Mouse (Mus musculus): Measurements from ENCODE around the gene Cnn2. TPM values are rescaled to one million over a fixed set of nuclear protein-coding genes. Genes with fewer than 3 reads are reported as not detected.

Cnn2 gene
- polyA plus RNA-seq, 2 experiments, result 15.8 to 33.8 TPM

DNA sequence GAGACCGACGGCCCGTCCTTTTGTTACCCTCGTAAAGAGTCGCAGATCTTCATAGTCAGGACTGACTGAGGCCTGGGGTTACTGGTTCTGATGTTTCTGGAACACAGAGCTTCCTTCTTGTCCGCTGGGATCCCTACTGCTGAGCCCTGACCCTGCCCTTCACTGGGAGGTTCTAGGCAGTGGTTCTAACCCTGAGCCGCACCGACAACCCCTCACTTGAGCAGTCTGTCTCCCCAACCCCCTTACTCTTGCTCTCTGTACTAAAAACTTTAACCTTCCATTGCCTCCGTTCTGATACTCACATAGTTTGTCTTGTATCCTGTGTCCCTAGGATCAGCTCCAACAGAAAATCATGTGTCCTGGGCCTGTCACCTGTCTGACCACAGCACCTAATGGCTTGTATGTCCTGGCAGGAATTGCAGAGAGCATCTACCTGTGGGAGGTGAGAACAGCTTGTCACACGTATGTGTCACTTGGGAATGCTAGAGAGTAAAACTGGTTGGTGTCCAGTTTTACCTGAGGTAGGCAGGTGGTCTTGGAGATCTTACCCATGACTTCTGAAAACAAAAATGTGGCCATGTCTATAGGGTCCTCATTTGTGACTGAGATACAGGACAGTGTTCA is 27.6 kb upstream of the Cnn2 start:
- Histone ChIP-seq H3K9ac (replicated peaks) (peak overlapping the region; percentile 64), H3K4me1 (replicated peaks; ENCODE audit: control insufficient read depth in 2 of 2, insufficient read depth in 2 of 2, low read length in 1 of 2) (peaks cover 0 to 7% of the 10 kb centered on the region in 2 experiments; a peak in 2 of 4 replicates), H3K4me3 (ENCODE audit: insufficient read depth in 1 of 2, low read depth in 2 of 2, low read length in 2 of 2) (peak overlapping the region; percentile 72 to 95), H3K36me3 (replicated peaks; ENCODE audit: control insufficient read depth, insufficient read depth, low read depth) (peaks cover 5% of the 10 kb centered on the region; the same call in 1 of the 2 replicates), H3K9me3 (ENCODE audit: control insufficient read depth, low read length) (no peaks in the 10 kb centered on the region), H3K4me2 (ENCODE audit: low read depth) (peak overlapping the region; percentile 82), H3K27ac (no peak overlapping the region), H3K27me3 (ENCODE audit: control insufficient read depth, insufficient read depth, low read length) (no peaks in the 10 kb centered on the region)
- no peak for DNase-seq (ENCODE audit: low read depth in 3 of 3, low spot score in 3 of 3)
- 6% methylated on average over 10 of the region's 10 CpGs for WGBS (ENCODE audit: insufficient replicate concordance)
- TF ChIP-seq EP300 (IDR thresholded peaks at IDR 0.05; ENCODE audit: low read depth) (no peak), CTCF (IDR thresholded peaks at IDR 0.05; ENCODE audit: low read depth) (no peak)
- ATAC-seq (ENCODE audit: insufficient read depth), result no peak

DNA sequence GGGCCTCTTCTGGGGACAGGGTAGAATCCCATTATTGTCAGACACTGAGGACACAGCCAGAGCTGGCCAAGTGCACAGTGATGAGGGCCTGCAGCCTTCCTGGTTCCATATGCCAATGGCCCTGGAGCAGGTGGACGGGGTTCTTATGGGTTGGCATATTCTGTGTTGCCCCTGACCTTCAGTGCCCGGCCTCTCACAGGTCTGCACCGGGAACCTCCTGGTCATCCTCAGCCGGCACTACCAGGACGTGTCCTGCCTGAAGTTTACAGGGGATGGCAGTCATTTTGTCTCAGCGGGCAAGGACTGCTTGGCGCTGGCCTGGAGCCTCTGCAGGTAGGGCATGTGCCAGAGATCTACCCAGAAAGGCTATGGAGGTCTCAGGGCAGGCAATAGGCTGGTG is 23.7 kb upstream of the Cnn2 start:
- Histone ChIP-seq H3K9ac (replicated peaks) (no peak overlapping the region), H3K36me3 (replicated peaks; ENCODE audit: control insufficient read depth, insufficient read depth, low read depth) (peaks cover 18% of the 10 kb centered on the region), H3K4me2 (ENCODE audit: low read depth) (no peak overlapping the region), H3K4me3 (ENCODE audit: insufficient read depth in 1 of 2, low read depth in 2 of 2, low read length in 2 of 2) (no peak overlapping the region), H3K27me3 (ENCODE audit: control insufficient read depth, insufficient read depth, low read length) (peaks cover 1% of the 10 kb centered on the region), H3K4me1 (replicated peaks; ENCODE audit: control insufficient read depth in 2 of 2, insufficient read depth in 2 of 2, low read length in 1 of 2) (peaks cover 0 to 7% of the 10 kb centered on the region in 2 experiments; a peak in 2 of 4 replicates), H3K27ac (no peak overlapping the region), H3K9me3 (ENCODE audit: control insufficient read depth, low read length) (no peaks in the 10 kb centered on the region)
- no peak for TF ChIP-seq CTCF (IDR thresholded peaks at IDR 0.05; ENCODE audit: low read depth)
- no peak for TF ChIP-seq EP300 (IDR thresholded peaks at IDR 0.05; ENCODE audit: low read depth)
- 81% methylated on average over 7 of the region's 7 CpGs for WGBS (ENCODE audit: insufficient replicate concordance)
- DNase-seq (ENCODE audit: low read depth in 3 of 3, low spot score in 3 of 3) (no peak), ATAC-seq (ENCODE audit: insufficient read depth) (no peak)

DNA sequence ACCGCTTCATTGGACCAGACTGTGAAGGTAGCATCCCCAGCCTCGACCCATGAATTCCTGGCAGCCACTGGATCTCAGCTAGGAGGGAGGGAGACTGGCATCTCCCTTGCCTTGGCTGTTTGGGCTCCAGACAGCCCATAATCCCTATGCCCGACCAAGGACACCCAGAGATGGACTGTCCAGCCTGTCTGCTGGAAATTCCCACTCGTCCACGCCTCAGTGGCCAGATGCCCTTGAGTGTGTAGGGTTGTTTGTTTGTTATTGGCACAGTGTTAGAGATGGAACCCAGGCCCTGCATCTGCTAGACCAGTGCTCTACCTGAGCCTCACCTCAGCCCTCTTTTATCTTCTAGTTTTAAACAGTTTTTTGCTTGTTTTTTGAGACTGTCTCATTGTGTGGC is 23.1 kb upstream of the Cnn2 start:
- 77% methylated on average over 5 of the region's 5 CpGs for WGBS (ENCODE audit: insufficient replicate concordance)
- Histone ChIP-seq H3K9ac (replicated peaks) (no peak overlapping the region), H3K27me3 (ENCODE audit: control insufficient read depth, insufficient read depth, low read length) (peaks cover 5% of the 10 kb centered on the region), H3K4me1 (replicated peaks; ENCODE audit: control insufficient read depth in 2 of 2, insufficient read depth in 2 of 2, low read length in 1 of 2) (peaks cover 0 to 7% of the 10 kb centered on the region in 2 experiments; a peak in 2 of 4 replicates), H3K36me3 (replicated peaks; ENCODE audit: control insufficient read depth, insufficient read depth, low read depth) (peaks cover 18% of the 10 kb centered on the region), H3K27ac (no peak overlapping the region), H3K9me3 (ENCODE audit: control insufficient read depth, low read length) (no peaks in the 10 kb centered on the region), H3K4me2 (ENCODE audit: low read depth) (no peak overlapping the region), H3K4me3 (ENCODE audit: insufficient read depth in 1 of 2, low read depth in 2 of 2, low read length in 2 of 2) (no peak overlapping the region)
- no peak for DNase-seq (ENCODE audit: low read depth in 3 of 3, low spot score in 3 of 3)
- TF ChIP-seq CTCF (IDR thresholded peaks at IDR 0.05; ENCODE audit: low read depth), result no peak
- no peak for TF ChIP-seq EP300 (IDR thresholded peaks at IDR 0.05; ENCODE audit: low read depth)
- ATAC-seq (ENCODE audit: insufficient read depth), result no peak

DNA sequence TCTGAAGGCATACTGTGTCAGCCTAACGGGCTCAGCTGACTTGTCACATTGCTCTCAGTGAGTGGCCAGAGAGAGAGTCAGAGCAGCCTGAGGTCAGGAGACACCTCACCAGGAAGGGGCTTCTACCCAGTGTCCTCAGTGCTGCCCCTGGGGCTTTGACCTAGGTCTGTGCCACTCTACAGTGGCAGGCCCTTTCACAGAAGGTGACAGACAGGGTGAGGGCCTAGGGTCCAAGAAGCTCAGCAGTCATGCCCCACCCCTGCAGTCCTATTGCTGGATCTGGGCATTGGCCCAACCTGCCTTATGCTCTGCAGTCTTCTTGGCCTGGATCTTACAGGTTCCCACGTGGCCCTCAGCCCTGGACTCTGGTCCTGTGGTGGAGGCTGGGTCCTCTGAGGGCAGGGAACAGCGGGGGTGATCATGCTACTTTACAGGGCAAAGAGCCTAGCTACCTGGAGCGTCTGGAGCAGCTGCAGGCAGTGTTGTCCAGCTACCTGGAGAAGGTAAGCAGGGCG is 21.4 kb upstream of the Cnn2 start:
- Histone ChIP-seq H3K4me2 (ENCODE audit: low read depth) (no peak overlapping the region), H3K4me1 (replicated peaks; ENCODE audit: control insufficient read depth in 2 of 2, insufficient read depth in 2 of 2, low read length in 1 of 2) (no peaks in the 10 kb centered on the region), H3K27me3 (ENCODE audit: control insufficient read depth, insufficient read depth, low read length) (peaks cover 21% of the 10 kb centered on the region), H3K4me3 (ENCODE audit: insufficient read depth in 1 of 2, low read depth in 2 of 2, low read length in 2 of 2) (no peak overlapping the region), H3K36me3 (replicated peaks; ENCODE audit: control insufficient read depth, insufficient read depth, low read depth) (peaks cover 18% of the 10 kb centered on the region), H3K9me3 (ENCODE audit: control insufficient read depth, low read length) (no peaks in the 10 kb centered on the region), H3K9ac (replicated peaks) (no peak overlapping the region), H3K27ac (no peak overlapping the region)
- TF ChIP-seq EP300 (IDR thresholded peaks at IDR 0.05; ENCODE audit: low read depth), result no peak
- ATAC-seq (ENCODE audit: insufficient read depth) (no peak), DNase-seq (ENCODE audit: low read depth in 3 of 3, low spot score in 3 of 3) (no peak)
- 77% methylated on average over 5 of the region's 5 CpGs for WGBS (ENCODE audit: insufficient replicate concordance)

DNA sequence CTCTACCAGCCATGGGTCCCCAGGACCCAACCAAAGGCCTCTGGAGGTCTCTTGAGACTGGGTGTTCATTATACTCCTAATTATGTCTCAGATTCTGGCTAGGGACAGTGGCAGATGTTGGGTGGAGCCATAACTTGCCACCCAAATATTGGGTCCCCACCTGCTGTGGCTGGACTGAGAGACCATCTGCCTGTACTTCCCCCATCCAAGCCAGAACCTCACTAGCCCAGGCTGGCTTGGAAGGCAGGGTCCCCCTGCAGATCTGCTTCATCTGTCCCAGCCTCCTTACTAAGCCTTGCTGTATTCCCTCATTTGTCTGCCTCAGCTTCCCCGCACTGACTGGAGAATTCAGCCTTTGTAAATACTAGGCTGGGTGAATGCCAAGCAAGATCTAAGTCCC is 20.2 kb upstream of the Cnn2 start:
- peaks cover 22% of the 10 kb centered on the region for H3K27me3 ChIP-seq (ENCODE audit: control insufficient read depth, insufficient read depth, low read length)
- H3K9me3 ChIP-seq (ENCODE audit: control insufficient read depth, low read length), result no peaks in the 10 kb centered on the region
- H3K4me1 ChIP-seq (replicated peaks; ENCODE audit: control insufficient read depth in 2 of 2, insufficient read depth in 2 of 2, low read length in 1 of 2), result no peaks in the 10 kb centered on the region
- peaks cover 18% of the 10 kb centered on the region for H3K36me3 ChIP-seq (replicated peaks; ENCODE audit: control insufficient read depth, insufficient read depth, low read depth)
- no peak overlapping the region for H3K4me3 ChIP-seq (ENCODE audit: insufficient read depth in 1 of 2, low read depth in 2 of 2, low read length in 2 of 2)
- H3K4me2 ChIP-seq (ENCODE audit: low read depth), result no peak overlapping the region
- 83% methylated on average over 1 of the region's 1 CpGs for WGBS (ENCODE audit: insufficient replicate concordance)
- H3K27ac ChIP-seq, result no peak overlapping the region
- no peak overlapping the region for H3K9ac ChIP-seq (replicated peaks)
- DNase-seq (ENCODE audit: low read depth in 3 of 3, low spot score in 3 of 3) (no peak), ATAC-seq (ENCODE audit: insufficient read depth) (no peak)
- TF ChIP-seq CTCF (IDR thresholded peaks at IDR 0.05; ENCODE audit: low read depth), result no peak
- no peak for TF ChIP-seq EP300 (IDR thresholded peaks at IDR 0.05; ENCODE audit: low read depth)
